Mouse (Mus musculus) lung, postnatal 4 days (tissue): ENCODE measurements around the gene Cabin1.

ENCODE experiments used
- DNase-seq, 2 experiments: peaks; one replicate each; pipeline ENCODE4 v3.0.0; 2021

The Cabin1 gene

GRCm38 (mm10) chr10:75763682-75764518, at the start of gene Cabin1:
Gene Cabin1, minus strand, starts transcription at chr10:75764341.
- DNase-seq = peak; percentile 98

GRCm38 (mm10) chr10:75804217-75804616, 40.1 kb upstream of the Cabin1 start:
- DNase-seq = no peak

- DNase-seq = peak; percentile 72 to 78
These were observed 34.1 kb upstream of the Cabin1 start, which contains the start of gene Gstt1 for GRCm38 (mm10) chr10:75798176-75798696. Gene Gstt1, minus strand, starts transcription at chr10:75798584.

GRCm38 (mm10) chr10:75797619-75798175, 33.6 kb upstream of the Cabin1 start:
- peak; percentile 56 to 70 for DNase-seq

GRCm38 (mm10) chr10:75796731-75797516, 32.8 kb upstream of the Cabin1 start:
- DNase-seq = peak; percentile 34 to 50

GRCm38 (mm10) chr10:75794880-75795279, 30.7 kb upstream of the Cabin1 start:
- DNase-seq = peak; percentile 58 to 70

GRCm38 (mm10) chr10:75790773-75791172, 26.6 kb upstream of the Cabin1 start:
- no peak for DNase-seq

GRCm38 (mm10) chr10:75789841-75790240, 25.7 kb upstream of the Cabin1 start:
- DNase-seq = peak in 1 of 2 experiments; percentile 30

GRCm38 (mm10) chr10:75789081-75789735, 25.1 kb upstream of the Cabin1 start:
- no peak for DNase-seq

GRCm38 (mm10) chr10:75788277-75788676, 24.1 kb upstream of the Cabin1 start:
- no peak for DNase-seq

GRCm38 (mm10) chr10:75785442-75785841, 21.3 kb upstream of the Cabin1 start:
- DNase-seq = no peak

- peak; percentile 76 to 85 for DNase-seq
These were observed 16.8 kb upstream of the Cabin1 start, which contains the start of the genes Gm20441 and Gstt3 for GRCm38 (mm10) chr10:75780769-75781578. Gene Gm20441, minus strand, starts transcription at chr10:75780954. Gene Gstt3, minus strand, starts transcription at chr10:75781414.

GRCm38 (mm10) chr10:75779206-75780174, 15.3 kb upstream of the Cabin1 start:
- DNase-seq = peak; percentile 23 to 36

GRCm38 (mm10) chr10:75777885-75778284, 13.7 kb upstream of the Cabin1 start:
- no peak for DNase-seq

GRCm38 (mm10) chr10:75776562-75776961, 12.4 kb upstream of the Cabin1 start:
- DNase-seq = no peak

GRCm38 (mm10) chr10:75774587-75774986, 10.4 kb upstream of the Cabin1 start:
- no peak for DNase-seq

- DNase-seq = no peak
These were observed 10.0 kb upstream of the Cabin1 start for GRCm38 (mm10) chr10:75774102-75774501.

- DNase-seq = peak; percentile 88 to 91
These were observed 8.9 kb upstream of the Cabin1 start, which contains the start of gene Ddt for GRCm38 (mm10) chr10:75772795-75773664. Gene Ddt, minus strand, starts transcription at chr10:75773414.

- peak in 1 of 2 experiments; percentile 20 for DNase-seq
These were observed 3.6 kb upstream of the Cabin1 start for GRCm38 (mm10) chr10:75767756-75768155.
